Mouse (Mus musculus) urinary bladder, postnatal 10 days (tissue): ENCODE results near the gene Aatk.

Experiments
- DNase-seq: peaks from one replicate; pipeline ENCODE4 v3.0.0; 2022; ENCODE audit warnings: low spot score

The Aatk gene

GRCm38 (mm10) chr11:120052274-120052673 is 5.3 kb upstream of the Aatk start:
- no peak for DNase-seq

- DNase-seq: no peak
Measured at GRCm38 (mm10) chr11:120051124-120051811, 4.3 kb upstream of the Aatk start.

- no peak for DNase-seq
Measured at GRCm38 (mm10) chr11:120049067-120049466, 2.1 kb upstream of the Aatk start.

GRCm38 (mm10) chr11:120048252-120048556 is 1.2 kb upstream of the Aatk start:
- DNase-seq: no peak

DNA sequence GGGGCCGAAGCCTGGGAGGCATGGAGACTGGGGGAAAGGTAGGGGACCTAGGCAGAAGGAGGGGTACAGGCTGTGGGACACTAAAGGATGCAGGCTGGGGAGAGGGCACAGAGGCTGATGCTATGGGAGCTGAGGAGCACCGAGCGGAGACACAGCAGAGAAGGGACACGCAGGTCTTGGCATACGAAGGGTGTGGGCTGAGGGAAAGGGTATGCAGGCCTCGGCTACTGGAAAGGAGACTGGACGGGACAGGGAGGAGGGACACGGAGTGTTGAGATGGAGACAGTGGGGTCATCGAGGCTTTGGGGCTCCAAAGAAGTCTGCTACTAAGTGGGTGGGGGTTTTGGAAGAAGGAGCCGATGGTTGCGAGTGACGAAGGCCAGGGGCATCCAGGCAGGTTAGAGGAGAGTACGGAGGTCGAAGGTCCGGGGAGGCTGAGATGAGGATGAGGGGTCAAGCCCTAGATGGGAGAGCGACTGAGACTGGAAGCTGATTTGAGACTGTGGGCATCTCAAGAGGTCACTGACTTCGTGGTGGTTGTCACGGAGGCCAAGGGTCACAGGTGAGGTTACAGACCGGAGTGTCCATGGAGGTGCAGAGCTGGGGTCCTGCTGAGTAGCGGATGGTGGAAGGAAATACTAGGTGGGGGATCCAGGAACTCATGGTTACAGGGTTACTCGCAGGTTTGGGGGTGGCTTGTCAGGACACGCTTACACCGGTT is 724 bp upstream of the Aatk start:
- DNase-seq: no peak

DNA sequence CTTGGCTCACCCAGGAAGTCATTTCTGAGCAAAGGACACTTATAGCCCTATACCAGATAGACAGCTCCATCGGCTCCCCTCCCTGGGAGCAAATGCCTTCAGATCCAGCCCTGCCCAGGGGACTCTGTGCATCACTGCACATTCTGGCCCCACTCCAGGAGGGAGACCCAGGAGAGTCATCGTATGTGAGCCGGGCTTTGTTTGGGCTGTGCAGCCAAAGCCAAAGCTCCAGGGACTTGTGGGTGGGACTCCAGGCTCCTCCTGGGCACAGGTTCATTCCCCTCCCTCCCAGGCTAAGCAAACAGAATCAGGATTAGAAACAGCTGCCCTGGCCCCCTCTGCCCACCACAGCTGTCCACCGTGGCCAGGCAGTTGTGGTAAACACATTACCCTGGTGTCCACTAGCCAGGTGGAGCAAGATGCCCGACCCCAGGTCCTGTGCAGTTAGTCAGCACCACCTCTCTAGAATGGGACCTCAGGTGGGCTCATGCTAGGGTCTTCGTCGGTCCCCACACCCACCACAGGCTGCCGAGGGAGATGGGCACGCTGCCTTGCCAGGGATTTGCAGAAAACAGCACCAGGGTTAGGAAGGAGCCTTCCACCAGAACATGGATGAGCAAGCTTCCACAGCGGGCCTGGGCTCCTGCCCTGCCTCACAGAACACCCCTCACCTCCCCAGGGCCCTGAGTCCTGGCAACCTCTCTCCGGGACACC is 971 bp downstream of the Aatk start:
- DNase-seq: no peak

DNA sequence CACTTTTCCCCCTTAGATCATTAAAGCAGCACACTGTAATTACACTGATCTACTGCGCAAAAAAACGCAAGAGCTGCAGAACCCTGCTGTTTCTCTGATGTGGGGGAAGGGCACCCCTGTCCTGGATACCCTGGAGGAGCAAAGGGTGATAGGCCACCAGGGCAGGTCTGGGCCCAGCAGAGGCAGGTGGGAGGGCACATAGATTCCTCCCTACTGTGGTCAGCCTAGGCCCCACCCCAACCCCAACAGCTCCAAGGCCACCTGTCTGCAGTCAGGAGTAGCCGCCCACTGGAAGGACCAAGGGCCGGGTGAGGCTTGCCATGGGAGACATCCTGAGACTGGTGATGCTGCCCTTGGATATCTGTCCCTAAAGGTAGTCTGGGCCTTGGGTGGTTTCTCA is 1.6 kb downstream of the Aatk start:
- no peak for DNase-seq

- no peak for DNase-seq
Measured at GRCm38 (mm10) chr11:120042141-120042838, 4.7 kb downstream of the Aatk start.

DNA sequence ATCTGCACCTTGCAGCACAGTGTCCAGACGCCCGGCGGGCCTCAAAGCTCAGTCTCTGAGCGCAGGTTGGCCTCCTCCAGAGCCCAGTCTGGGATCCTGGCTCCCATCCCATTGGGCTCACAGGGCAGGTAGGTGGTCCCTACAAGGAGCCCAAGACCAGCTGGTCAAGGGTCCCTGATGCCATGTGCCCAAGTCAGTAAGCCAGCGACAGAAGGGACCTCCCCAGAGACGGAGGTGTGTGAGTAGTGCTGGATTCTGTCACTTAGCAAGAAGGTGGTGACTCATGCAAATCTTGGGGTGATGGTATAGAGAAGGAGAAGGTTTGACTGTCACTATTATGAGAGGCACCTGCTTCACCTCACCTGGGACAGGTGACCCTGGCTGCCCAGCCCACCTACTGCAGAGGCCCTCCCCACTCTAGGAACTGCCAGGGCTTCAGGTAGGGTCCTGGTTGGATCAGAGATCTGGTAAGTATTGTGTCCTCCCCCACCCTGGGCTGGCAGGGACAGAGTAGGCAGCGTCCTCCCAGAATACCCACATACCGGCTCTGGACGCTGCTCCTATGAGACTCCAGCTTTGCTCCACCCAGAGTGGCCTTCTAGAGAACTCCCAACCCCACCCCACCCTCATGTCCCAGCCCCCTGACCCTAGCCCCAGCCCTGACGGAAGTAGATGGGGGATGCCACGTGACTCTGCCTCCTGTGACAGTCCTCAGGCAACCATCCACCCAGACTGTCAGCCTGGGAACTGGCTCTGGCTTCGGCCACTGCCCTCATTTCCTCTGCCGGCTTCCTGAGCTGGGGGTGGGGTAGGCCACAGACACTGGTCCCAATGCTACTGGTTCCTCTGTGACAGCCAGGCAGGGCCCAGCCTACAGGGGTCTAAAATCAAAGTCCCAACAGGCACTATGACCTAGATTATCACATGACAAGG is 5.5 kb downstream of the Aatk start:
- DNase-seq: no peak

DNA sequence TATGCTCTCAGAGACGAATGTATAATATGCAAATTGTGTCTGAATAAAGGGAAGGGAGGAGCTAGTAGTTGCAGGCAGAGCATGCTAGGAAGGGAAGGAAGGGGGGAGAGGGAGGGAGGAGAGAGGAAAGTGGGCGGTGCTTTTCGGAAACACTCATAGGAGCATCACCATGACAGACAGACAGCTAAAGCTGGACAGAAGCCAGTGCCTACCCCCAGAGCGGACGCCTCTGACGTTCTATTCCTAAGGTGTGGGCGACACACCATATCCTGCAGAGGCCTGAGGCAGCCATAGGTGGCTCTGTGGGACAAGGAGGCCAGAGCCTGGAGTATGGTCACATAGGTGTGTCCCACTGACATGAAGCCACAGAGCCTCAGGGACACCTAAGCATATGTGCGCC is 6.5 kb downstream of the Aatk start:
- no peak for DNase-seq

DNA sequence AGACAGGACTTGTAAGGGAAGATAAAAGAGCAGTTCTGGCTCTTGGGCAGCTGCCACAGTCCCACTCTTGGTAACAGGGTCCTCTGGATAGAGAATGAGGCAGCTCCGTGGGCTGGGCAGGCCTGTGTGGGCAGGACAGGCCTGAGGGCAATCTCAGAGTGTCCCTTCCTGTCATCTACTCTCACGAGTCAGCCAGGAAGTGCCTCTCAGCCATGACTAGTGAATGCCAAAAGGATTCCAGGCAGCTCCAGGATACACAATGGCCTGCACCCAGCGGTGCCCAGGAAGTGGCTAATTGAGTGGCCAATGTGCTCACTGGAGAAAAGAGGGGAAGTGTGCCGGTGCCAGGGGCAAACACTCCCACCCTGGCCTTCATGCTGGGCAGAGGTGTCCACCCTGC is 7.4 kb downstream of the Aatk start:
- DNase-seq: no peak

DNA sequence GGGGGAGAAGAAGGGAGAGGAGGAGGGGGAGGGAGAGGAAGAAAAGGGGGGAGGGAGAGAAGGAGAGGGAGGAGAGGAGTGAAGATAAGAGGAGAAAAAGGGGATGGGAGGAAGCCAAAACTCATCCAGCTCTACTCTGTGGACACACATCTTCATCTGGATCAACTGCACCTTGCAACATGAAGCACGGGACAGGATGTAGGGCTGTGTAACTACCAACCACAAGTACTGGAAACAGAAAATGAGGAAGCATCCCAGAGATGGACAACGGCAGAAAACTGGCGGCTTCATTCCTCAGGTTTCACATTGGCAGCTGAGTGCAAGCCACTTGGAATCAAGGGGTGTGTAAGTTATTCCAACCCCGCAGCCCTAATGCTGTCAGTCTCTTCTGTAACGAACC is 12.2 kb downstream of the Aatk start:
- DNase-seq: no peak

GRCm38 (mm10) chr11:120034306-120034705 is 12.7 kb downstream of the Aatk start:
- DNase-seq: no peak

- no peak for DNase-seq
Measured at GRCm38 (mm10) chr11:120033473-120033872, 13.5 kb downstream of the Aatk start.

DNA sequence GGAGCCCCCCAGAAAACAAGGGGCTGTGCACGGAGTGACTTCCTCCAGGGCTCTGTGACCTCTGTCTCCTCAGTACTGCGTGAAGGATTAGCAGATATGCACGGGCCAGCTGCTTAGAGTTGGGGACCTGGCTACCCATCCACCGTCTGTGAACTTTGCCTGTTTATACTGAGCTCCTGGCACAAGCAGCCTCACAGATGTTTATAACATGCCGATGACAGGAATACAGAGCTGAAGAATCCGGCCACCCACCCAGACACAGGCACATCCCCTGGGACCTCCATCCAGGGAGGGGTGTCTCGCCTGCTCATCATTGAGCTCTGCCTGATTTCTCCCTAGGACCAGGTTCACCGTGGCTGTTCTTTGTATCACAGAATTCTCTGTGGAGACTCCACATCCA is 14.9 kb downstream of the Aatk start:
- DNase-seq: no peak

DNA sequence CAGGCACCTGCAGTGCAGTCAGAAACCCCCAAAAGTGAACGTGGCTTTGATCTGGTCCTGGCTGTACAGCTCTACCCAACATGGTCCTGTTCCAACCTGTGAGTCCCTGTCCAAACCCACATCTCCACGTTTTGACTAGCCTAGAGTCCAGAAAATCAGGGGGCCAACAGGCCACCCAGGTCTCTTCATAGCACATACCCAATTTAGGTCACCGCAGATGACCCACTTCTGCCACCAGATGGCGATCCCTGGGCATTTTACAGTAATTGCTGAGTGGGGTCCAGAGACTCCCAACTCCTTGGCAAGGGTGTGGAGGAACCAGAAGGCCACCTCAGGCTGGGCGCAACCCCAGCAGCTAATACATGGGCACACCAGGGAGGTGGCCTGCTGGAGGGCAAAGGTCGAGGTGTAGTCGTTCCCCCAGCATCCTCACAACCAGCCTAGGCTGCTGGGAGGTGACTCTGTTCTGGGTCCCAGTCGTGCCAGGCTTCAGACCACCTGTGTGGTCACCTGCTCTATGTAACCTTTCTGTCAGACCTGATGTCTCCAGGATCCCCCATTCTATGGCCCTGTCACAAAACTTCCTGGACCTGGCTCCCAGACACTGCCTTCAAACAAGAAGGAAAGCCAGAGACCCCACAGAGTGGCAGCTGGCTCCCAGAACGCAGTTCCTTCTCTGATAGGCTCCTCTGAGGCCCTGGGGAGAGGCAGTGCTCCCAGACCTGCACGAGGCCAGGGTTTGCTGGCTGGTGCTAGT is 16.6 kb downstream of the Aatk start:
- no peak for DNase-seq

- no peak for DNase-seq
Measured at GRCm38 (mm10) chr11:120029431-120030144, 17.4 kb downstream of the Aatk start.

GRCm38 (mm10) chr11:120028319-120029092 is 18.5 kb downstream of the Aatk start:
- no peak for DNase-seq

GRCm38 (mm10) chr11:120026941-120027340 is 20.0 kb downstream of the Aatk start:
- DNase-seq: no peak
